Mouse (Mus musculus): ENCODE results near the gene Chst5. TPM values are rescaled to one million over a fixed set of nuclear protein-coding genes. Genes with fewer than 3 reads are reported as not detected.
"Not testable (repeated sequence)": the region's sequence is repeated elsewhere in the genome, so short reads cannot be mapped to it uniquely, and the experiment has no call there.

The Chst5 gene
- polyA plus RNA-seq, 1 experiment, result 7.1 TPM

DNA sequence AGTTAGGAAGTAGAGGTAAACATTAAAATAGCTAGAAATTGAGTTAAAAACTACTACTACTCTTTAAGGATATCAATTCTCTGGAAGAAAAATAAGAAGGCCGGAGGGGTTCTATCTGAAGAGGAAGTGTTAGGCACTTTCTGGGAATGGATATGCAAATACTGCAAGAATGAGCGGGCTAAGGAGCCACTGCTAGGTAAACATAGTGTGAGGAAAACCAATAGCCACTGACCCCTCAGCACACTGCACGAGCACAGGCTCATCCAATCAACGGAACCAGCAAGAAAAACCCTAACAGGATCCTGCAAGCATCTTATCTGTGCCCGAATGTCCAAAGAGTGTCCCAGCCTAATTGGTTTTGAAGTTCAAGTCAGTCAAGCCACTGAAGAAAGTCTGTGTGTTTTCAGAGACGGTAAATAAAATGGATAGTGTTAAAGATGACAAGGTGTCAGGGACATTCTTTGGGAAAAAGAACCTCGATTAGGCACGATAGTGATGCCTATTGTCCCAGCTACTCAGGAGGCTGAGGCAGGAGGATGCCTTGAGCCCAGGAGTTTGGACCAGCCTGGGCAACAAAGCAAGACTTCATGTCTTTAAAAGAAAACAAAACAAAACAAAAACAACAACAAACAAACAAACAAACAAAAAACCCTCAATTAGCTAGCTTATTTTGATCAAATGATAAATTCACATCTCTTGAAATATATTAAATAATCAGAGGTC lies 45.0 kb downstream of the Chst5 start:
- Histone ChIP-seq H3K4me3 (replicated peaks; ENCODE audit: extremely low read depth, low read depth, low read length) (no peak overlapping the region), H3K4me1 (ENCODE audit: control insufficient read depth, insufficient read depth, low read length) (no peaks in the 10 kb centered on the region; the same call in 1 of the 2 replicates)
- no peak for DNase-seq
- no peak for TF ChIP-seq CTCF (IDR thresholded peaks at IDR 0.05; ENCODE audit: insufficient read depth, low read length)
- WGBS, result 74% methylated on average over 8 of the region's 8 CpGs

- TF ChIP-seq CTCF (IDR thresholded peaks at IDR 0.05; ENCODE audit: insufficient read depth, low read length) (no peak), POLR2A (IDR thresholded peaks at IDR 0.05; ENCODE audit: borderline replicate concordance, extremely low read depth, low read depth, low read length) (no peak)
- no peak for DNase-seq
- H3K4me1 ChIP-seq (ENCODE audit: control insufficient read depth, insufficient read depth, low read length), result no peaks in the 10 kb centered on the region; the same call in 1 of the 2 replicates
- WGBS, result 87% methylated on average over 8 of the region's 8 CpGs
- H3K4me3 ChIP-seq (replicated peaks; ENCODE audit: extremely low read depth, low read depth, low read length), result no peak overlapping the region
Measured at GRCm38 (mm10) chr8:111864648-111865047, 45.6 kb downstream of the Chst5 start.

- no peak for TF ChIP-seq CTCF (IDR thresholded peaks at IDR 0.05; ENCODE audit: insufficient read depth, low read length)
- no peak for TF ChIP-seq POLR2A (IDR thresholded peaks at IDR 0.05; ENCODE audit: borderline replicate concordance, extremely low read depth, low read depth, low read length)
- 43% methylated on average over 4 of the region's 4 CpGs for WGBS
Measured at GRCm38 (mm10) chr8:111863280-111863679, 47.0 kb downstream of the Chst5 start.

DNA sequence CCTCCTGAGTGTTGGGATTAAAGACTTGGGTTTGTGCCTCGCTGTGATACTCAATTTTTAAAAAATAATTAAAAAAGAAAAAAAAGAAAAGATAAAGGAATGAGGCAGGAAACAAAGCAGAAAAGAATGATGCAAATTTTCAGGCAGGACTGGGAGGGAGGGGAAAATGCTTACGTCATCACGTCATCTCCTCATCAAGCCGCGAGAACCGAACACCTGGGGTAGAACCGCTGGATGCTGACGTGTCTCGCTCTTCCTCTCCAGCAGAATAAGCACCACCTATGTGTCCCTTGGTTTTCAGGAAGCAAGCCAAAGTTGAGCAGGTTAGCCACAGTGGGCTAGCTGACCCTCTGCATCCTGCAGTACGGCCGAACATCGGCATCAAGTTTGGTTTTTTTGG lies 54.3 kb downstream of the Chst5 start:
- 83% methylated on average over 12 of the region's 12 CpGs for WGBS
- H3K4me1 ChIP-seq (ENCODE audit: control insufficient read depth, insufficient read depth, low read length), result peaks cover 4% of the 10 kb centered on the region; the same call in 1 of the 2 replicates
- TF ChIP-seq POLR2A (IDR thresholded peaks at IDR 0.05; ENCODE audit: borderline replicate concordance, extremely low read depth, low read depth, low read length), result no peak
- TF ChIP-seq CTCF (IDR thresholded peaks at IDR 0.05; ENCODE audit: insufficient read depth, low read length), result no peak

More at GRCm38 (mm10) chr8:111863280-111863679, 47.0 kb downstream of the Chst5 start:
- no peaks in the 10 kb centered on the region; the same call in 1 of the 2 replicates for H3K4me1 ChIP-seq (ENCODE audit: control insufficient read depth, insufficient read depth, low read length)
- DNase-seq, result no peak
- H3K4me3 ChIP-seq (replicated peaks; ENCODE audit: extremely low read depth, low read depth, low read length), result no peak overlapping the region

DNA sequence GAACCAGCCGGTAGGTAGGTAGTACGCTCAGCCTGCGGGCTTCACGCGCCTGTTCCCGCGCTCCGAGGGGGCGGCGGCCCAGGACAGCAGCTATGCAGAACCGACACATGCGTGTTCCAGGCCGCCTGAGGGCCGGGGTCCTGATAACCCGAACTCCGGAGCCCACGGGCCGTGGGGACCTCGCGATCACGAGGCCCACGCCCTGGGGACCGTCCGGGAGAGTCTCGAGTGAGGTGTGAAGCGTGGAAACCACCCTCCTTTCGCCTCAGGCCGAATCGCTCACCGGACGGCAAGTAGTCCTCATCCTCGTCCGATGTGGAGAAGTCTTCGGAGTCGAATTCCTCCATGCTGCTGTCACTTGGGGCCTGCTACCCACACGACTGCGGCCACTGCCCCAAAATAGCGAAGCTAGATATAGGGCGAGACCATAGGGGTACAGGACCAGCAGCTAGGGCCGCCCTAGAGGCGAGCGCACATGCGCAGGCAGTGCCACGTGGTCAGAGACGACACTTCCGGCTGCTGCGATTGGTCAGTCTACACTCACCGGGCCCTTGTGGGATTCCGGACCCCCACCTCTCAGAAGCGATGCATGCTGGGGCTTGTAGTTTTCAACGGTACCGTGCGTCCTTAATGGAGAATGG lies 56.3 kb downstream of the Chst5 start, which contains the start of gene Cfdp1:
Gene Cfdp1 (minus strand): TSS at position 431 of the 641 bp plus-strand sequence.
- Histone ChIP-seq H3K4me1 (ENCODE audit: control insufficient read depth, insufficient read depth, low read length) (peaks cover 6% of the 10 kb centered on the region; the same call in 1 of the 2 replicates), H3K4me3 (replicated peaks; ENCODE audit: extremely low read depth, low read depth, low read length) (peak within 1 kb of the TSS; percentile 92)
- TF ChIP-seq POLR2A (IDR thresholded peaks at IDR 0.05; ENCODE audit: borderline replicate concordance, extremely low read depth, low read depth, low read length) (peak; percentile 95), CTCF (IDR thresholded peaks at IDR 0.05; ENCODE audit: insufficient read depth, low read length) (no peak)
- DNase-seq, result peak; percentile 95
- WGBS, result under 1% methylated on average over 53 of the region's 53 CpGs

More for the DNA sequence above, 54.3 kb downstream of the Chst5 start:
- H3K4me3 ChIP-seq (replicated peaks; ENCODE audit: extremely low read depth, low read depth, low read length), result no peak overlapping the region
- DNase-seq, result no peak

DNA sequence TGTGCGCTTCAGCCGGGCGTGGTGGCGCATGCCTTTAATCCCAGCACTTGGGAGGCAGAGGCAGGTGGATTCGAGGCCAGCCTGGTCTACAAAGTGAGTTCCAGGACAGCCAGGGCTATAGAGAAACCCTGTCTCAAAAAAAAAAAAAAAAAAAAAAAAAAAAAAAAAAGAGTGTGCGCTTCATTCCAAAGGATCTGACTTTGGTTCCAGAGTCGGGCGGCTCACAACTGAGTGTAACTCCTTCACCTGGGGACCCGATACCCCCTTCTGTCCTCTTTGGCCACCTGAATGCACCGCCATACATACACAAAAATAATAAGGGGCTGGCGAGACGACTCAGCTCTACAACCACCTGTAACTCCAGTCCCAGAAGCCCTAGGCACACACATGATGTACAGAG lies 57.0 kb downstream of the Chst5 start:
- DNase-seq; H3K4me1 ChIP-seq (ENCODE audit: control insufficient read depth, insufficient read depth, low read length); H3K4me3 ChIP-seq (replicated peaks; ENCODE audit: extremely low read depth, low read depth, low read length): not testable (repeated sequence)
- 48% methylated on average over 12 of the region's 12 CpGs for WGBS

DNA sequence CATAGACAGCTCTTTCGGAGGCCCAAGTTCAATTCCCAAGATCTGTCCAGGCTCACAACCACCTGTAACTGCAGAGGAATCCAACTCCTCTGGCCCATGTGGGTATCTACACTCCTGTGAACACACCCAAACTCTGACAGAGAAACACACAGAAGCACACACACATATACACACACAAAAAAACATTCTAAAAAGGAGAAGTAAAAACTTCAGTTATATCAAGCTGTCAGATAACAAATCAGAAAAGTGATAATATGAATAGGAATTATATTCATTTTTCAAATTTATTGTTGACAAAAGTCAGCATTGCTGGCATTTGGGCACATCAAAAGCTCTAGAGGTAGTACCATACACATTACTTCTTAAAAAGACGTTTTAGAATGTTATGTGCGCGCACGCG lies 63.5 kb downstream of the Chst5 start:
- Histone ChIP-seq H3K4me3 (replicated peaks; ENCODE audit: extremely low read depth, low read depth, low read length) (no peak overlapping the region), H3K4me1 (ENCODE audit: control insufficient read depth, insufficient read depth, low read length) (peaks cover 2% of the 10 kb centered on the region; the same call in 1 of the 2 replicates)
- WGBS, result 94% methylated on average over 6 of the region's 6 CpGs
- no peak for DNase-seq
- TF ChIP-seq CTCF (IDR thresholded peaks at IDR 0.05; ENCODE audit: insufficient read depth, low read length) (no peak), POLR2A (IDR thresholded peaks at IDR 0.05; ENCODE audit: borderline replicate concordance, extremely low read depth, low read depth, low read length) (no peak)

Other genes with a start within 250 kb of the Chst5 start
- 1.5 and 59.1 TPM in 2 replicates for gene Ctrb1, start 219.4 kb downstream of the Chst5 start, polyA plus RNA-seq (2012; rRNA removed)
- gene Bcar1, start 166.6 kb downstream of the Chst5 start, polyA plus RNA-seq (2012; rRNA removed), result 81.4 and 87.7 TPM in 2 replicates
- 3.6 and 7.9 TPM in 2 replicates for gene Cfdp1, start 56.2 kb downstream of the Chst5 start, polyA plus RNA-seq (2012; rRNA removed)
- gene Tmem170, start 33.7 kb downstream of the Chst5 start, polyA plus RNA-seq (2012; rRNA removed), result 4.0 and 5.0 TPM in 2 replicates
- 8.0 and 8.2 TPM in 2 replicates for gene Tmem231, start 23.4 kb upstream of the Chst5 start, polyA plus RNA-seq (2012; rRNA removed)
- gene Gabarapl2, start 30.3 kb upstream of the Chst5 start, polyA plus RNA-seq (2012; rRNA removed), result 26.2 and 58.2 TPM in 2 replicates
- 2.5 and 2.7 TPM in 2 replicates for gene Adat1, start 81.9 kb upstream of the Chst5 start, polyA plus RNA-seq (2012; rRNA removed)
- 28.0 and 42.2 TPM in 2 replicates for gene Kars, start 100.9 kb upstream of the Chst5 start, polyA plus RNA-seq (2012; rRNA removed)
- gene Terf2ip, start 101.0 kb upstream of the Chst5 start, polyA plus RNA-seq (2012; rRNA removed), result 10.4 TPM in 2 replicates
- 0.21 TPM in 1 of 2 replicates, not detected in the other for gene Gm6793, start 104.6 kb upstream of the Chst5 start, polyA plus RNA-seq (2012; rRNA removed)